Mouse (Mus musculus) spleen, adult 18-20 months (tissue): ENCODE results near the gene Bri3.

Source experiments
- DNase-seq, 2 experiments: peaks; one replicate each; pipeline ENCODE4 v3.0.0; 2022; ENCODE audit warnings: mixed read lengths in 2 of 2

Gene Bri3

DNA sequence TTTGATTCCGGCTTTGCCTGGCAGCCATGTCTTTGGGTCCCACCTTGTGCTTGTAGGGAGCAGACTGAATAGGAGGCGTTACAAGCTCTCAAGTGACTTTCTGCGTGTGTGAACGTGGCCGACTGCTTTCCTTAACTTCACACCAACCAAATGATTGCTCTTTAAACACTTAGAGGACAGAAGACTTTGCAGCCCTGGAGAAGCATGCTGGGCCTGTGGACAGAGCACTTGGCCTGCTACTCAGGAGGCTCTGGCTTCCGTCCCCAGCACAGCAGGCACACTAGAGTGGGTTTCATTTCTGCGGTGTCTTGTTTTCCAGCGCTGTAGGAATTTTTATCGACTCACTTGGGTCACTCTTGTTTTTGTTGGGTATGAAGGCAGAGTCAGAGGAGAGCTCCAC is 18.8 kb downstream of the Bri3 start:
- no peak for DNase-seq

DNA sequence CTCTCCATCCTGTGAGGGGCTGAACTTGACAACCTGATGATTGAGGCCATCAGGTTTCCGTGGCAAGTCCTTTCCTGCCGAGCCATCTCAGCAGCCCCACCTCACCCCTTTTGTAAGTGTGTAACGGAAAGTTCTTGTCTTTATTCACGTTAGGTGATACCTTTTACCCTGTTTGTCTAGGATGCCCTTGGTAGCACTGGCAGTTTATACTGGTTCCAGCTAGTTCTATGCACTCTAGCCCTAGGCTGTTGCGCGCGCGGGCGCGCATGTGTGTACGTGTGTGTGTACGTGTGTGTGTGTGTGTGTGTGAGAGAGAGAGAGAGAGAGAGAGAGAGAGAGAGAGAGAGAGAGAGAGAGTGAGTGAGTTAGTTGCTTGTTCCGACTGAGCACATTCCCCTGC is 19.3 kb downstream of the Bri3 start:
- no peak for DNase-seq

DNA sequence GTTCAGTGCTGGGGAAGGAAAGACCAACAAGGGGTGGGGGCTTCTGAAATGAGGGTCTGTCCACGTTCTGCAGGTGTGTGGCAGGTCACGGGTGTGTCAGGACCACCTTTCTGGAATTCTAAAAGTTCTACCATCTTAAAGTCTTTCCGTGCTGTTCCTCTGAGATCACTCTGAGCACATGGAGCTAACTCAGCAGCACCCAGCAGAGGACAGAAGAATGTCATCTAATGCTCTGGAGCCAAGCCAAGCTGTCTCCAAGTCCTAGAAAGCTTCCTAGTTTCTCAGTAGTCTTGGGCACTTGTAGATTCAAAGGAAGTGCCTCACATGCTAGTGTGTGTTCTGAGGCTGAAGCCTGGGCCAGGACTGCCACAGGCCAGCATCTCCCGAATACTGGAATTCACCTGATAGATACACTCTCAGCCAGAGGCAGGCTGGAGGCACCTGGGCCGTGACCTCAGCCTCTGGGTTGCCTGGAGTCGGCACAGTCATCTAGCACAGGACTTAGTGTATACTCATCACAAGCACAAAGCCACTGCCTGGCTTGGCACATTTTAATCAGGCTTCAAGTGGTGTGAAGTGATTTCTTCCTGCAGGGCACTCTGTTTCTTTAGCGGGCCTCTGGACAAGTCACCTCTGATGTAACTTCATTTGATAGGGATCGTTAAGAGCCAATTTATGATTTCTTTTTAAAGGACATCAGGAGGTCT is 23.5 kb downstream of the Bri3 start:
- peak in 1 of 2 experiments; percentile 45 for DNase-seq

DNA sequence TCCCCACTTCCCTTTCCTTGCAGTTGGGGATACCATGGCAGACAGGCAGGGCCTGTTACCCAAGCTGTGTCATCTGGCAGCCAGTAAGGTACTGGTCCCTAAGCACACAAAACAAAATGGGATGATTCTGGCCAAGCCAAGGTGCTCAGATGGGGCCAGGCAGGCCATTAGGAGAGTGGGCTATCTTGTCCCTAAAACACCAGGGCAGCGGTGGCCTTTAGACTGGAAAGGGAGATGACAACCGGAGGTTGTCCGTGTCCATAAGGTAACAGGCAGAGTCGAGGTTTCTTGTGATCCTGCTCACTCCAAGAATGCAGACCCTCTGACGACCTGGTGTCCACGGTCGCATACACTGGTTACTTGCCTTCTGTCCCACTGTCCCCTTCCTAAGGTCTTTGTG is 25.7 kb downstream of the Bri3 start:
- no peak for DNase-seq

DNA sequence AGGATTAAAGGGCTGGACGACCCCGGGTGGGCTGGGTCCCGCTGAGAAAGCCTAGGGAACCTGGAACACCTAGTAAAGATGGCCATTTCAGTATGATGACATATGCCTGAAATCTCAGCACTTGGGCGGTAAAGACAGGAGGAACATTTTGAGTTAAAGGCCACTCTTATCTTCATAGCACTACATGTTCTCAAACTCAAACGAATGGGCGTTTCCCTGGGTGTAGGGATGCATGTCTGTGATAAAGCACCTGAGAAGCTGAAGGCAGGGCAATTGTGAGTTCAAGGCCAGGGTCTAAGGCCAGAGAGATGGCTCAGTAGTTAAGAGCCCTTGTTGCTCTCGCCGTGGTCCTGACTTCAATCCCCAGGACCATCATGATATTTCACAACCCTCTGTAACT is 26.2 kb downstream of the Bri3 start:
- DNase-seq, result no peak

DNA sequence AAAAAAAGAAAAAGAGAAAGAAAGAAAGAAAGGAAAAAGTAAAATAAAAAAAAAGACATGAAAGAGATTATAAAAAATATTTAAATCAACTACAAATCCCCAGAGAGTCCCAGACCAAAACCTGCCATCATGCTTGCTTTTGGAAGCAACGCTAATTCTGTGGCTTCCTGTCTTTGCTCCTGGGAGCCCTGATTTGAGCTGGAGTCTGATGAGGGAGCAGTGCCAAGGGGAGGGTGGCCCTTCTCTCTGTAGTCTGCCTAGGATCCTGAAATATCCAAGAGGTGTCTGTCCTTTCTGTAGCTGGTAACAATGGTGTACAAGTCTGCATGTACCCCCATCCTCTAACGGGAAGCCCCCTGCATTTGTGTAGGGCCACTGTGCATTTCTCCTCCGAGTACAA is 26.9 kb downstream of the Bri3 start:
- DNase-seq, result no peak

DNA sequence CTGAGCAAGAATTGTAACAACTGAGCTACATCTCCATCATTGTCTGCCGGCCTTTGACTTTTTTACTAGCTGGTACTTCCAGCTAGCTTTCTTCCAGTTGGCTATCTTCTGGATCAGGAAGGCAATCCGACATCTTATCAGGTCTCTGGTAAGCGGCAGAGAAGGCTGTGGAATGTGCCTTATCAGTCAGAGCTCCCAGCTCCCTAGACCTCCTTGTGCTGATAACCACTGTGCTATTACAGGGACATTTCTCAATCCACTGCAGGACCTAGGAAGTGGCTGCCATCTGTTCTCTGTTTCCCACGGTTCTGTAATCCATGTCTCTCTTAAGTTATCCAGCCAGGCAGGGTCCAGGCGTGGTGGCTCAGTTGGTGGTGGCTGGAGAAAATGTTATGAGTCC is 27.5 kb downstream of the Bri3 start:
- no peak for DNase-seq

DNA sequence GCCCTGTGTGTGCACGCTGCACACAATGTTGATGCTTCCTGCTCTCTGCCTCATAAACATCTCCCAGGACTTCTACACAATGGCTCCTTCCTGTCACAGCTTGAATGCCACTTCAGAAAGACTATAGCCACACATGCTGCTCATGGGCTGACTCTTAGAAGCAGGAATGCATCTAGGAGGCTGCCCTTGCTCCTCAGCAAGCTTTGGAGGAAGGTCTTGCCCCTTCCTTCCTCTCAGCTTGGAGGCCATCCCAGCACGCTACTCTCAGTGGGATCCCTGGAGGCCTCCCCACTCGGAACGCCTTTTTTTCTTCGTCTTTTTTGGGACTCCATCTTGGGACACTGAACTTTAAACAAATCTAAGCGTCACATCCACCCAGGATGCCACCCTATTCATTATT is 30.7 kb downstream of the Bri3 start:
- no peak for DNase-seq

DNA sequence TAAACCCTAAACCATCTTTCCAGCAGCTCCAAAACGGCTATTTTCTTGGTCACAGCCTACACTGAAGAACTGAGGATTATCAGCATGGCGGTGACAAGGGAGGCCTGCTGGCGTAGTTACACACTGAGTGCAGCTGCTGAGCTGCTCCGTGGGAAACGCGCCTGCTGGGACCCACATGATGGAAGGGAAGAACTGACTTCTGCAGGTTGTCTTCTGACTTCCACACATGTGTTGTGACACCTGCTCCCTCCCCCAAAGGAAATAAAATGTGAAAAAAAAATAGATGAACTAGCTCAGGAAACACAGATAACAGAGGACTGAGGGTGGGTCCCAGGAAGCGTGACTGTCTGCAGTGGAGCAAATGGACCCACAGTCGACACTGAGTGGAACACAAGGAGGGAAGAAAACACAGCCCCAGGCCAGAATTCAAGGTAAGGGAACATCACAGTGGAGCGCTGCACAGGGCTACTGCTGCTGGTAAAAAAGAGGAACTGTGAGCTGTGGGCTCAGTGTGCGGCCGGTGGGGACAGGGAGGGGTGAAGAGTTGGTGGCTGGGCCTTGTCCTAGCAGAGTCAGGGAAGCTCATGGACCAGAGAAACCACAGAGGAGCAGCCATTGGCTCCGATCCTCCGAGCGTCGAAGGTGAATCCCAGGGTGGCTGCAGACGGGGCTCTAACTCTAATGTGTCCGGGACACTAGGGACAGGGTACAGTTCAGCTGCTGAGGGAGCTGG is 32.8 kb downstream of the Bri3 start:
- peak; percentile 52 to 58 for DNase-seq

DNA sequence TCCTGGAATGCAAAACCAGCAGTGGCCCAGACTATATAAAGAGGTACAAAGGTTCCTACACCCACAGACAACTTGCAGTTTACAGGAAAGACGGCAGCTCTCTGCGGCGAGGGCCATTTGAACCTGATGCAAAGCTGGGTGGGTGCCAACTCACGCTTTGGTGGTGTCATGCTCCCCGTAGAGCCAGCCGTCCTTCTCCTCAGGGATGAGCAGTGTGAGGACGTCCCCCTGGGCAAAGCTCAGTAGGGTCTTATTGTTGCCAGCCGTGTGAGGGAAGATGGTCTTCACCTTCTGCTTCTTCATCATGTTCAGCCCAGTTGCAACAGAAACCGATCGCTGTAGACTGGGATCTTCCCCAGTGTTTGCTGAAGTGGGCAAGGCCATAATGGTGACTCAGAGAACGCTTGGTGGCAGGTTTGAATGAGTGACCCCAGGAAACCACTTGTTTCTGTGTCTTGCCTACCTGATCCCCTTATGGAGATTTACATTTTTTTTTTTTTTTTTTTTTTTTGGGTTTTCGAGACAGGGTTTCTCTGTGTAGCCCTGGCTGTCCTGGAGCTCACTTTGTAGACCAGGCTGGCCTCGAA is 34.2 kb downstream of the Bri3 start:
- no peak for DNase-seq

DNA sequence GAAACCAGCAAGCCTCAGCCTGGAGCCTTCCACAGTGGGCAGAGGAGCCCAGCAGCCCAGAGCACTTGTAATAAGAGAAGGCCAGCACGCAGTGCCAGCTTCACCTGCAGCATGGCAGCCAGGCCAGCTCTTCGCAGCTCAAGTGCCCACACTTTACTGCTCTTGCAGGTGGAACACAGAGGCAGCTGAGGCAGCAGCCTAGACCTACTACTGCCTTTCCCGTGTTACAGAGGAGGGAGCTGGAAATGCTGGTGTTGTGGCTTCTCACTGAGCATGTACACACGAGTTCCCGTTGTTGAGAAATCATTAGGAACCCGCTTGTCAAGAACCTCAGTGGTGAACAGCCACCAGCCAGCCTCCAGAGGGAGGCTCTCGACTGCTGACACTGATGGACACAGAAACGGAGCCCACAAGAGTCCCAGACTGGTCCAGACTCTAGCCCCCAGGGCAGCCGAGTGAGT is 34.9 kb downstream of the Bri3 start:
- DNase-seq, result no peak

DNA sequence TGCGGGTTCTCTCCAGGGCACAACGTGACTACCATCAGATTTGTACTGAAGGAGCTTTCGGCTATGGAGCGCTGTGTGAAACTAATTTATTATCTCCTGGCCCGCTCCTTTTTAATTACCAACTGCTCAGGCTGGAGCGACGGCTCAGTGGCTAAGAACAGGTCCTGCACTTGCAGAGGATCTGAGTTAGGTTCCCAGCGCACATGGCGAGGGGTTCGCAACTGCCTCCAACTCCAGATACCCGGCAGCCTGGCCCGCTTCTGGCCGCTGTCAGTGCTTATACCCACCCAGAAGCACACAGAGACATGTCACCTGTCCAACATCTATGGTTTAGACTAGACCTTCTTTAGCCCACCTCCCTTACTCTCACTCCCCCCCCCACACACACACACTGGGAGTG is 35.7 kb downstream of the Bri3 start:
- no peak for DNase-seq

DNA sequence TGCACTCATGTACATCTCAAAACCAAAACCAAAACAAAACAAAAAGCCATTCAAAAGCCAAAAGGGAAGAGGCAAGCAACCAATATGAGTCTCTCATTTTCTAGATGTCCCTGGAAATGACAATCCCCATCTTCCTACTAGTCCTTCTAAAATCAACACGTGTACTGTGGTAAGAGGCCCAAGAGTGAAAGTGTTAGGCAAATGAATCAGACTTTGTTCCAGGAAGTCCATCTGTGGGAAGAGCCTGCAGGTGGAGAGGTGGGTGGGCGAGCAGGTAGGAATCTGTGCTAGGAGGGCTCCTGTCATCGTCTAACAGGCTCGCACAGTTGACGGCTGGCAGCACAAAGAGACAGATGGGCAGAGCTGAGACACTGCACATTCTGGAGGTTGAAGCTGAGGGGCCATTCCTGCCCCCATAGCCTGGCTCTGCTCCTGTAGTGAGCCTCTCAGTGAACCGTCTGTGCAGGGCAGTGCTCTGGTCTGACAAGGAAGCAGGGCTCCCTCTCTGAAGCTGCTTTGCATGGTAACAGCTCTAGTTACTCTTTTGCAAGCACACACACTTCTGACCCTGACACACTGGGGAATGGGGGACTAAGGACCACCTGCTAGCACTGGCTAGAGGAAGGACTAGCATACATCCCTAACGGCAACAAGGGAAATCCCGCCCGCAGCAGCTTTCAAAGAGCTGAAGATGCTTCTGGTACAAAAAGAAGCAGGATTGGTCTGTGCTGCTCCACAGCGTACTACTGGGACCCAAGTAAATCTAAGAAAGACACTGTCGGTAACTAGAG is 38.4 kb downstream of the Bri3 start:
- DNase-seq, result no peak

DNA sequence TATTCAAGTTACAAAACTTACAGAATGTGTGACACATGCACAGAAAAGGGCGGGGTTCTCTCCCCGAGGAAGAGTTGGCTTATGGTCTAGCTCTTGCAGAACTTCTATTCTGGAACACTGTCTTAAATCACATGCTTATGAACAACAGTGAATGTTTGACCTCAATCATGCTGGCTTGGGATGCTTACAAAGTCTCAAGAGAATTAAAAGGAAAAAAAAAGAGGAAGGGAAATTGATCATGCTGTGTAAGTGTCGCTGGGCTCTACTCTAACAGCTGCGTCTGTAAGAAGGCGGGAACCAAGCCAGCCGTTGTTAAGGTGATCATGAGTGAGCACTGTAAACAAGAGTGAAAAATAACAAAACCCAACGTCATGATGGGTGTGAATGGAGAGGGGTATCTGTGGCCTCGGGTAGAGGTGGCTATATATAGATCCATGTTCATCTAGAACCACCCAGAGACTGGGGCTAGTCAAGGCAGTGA is 39.4 kb downstream of the Bri3 start:
- no peak for DNase-seq

DNA sequence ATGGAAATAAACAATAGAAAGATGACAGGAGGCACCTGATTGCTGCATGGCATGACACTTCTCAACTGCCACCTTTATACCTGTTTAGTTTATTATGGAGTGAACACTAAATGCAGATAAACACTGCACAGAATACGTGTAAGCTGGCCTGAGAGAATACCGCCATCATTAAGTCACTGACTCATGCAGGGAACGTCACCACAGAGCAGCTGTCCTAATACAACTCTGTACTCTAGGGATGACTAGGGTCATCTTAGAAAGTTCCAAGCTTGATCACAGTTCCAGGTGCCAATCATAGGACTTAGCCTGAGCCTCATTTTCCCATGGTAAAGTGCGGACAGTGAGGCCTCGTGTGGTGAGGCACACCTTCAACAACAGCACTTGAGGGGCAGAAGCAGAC is 40.4 kb downstream of the Bri3 start:
- DNase-seq, result no peak

DNA sequence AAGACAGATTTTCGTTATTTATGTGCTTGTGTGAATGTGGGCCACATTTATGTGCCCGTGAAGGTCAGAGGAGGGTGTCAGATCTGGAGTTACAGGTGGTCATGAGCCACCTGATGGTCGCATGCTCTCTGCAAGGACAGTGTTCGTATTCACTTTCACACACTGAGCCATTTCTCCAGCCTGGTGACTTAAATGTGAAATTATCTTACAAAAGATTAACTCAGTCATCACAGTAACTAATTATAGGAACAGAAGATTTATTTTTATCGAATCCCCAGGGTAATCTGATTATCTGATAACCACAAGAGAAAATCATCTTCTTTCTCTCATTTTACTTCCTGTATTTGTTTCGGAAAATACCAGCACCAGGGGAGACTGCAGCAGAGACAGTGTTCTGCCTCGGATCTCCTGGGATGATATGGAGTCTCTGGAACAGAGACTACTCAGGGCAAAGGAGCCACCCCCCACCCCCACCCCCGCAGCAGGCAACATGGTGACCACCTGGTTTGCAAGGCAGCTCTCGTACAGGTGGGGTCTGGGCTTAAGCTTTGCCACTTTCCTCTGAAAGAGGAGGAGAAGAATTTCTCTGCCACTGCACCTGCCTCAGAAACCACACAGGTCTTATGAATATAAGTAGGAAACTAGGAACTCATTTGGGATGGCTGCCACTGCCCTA is 42.5 kb downstream of the Bri3 start:
- DNase-seq, result no peak

DNA sequence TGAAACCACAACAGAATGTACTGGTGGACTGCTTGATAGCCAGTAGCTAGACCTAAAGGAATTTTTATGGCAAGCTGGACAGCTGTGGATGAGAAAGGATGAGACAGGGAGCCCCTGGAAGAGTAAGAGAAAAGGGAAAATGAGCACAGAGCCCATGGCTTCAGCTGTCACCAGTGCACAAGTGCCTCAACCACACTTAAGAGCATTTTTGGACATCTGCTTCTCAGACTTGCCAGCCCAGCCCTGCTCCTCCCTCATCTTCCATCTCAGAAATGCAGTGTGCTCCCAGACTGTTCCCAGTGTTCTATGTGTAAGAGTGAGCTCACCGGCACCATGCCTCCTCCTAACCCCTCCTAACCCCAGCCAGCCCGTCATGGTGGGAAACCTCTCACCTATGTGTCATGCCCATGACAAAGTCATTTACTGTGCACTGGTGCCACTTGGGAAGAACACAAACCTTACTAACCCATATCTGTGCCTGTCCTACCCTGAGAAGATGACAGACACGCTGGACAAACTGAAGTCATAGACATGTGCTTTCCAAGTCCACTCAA is 43.1 kb downstream of the Bri3 start:
- no peak for DNase-seq

DNA sequence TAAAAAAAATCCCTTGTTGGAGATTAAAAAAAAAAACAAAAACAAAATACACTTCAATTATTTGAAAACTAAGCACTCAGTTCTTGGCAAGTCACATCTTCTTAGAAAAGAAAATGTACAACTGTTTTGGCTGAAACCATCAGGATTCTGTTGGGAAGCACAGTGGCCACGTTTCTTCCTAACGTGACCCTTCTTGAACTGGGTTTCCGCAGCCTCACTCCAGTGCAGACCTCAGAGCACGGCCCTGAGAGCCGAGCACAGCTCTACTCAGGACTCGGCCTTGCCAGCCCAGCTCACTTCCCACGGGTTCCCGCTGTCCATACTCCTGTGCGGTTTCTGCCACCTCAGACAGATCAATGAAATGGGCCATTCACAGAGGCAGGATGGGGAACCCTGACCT is 44.2 kb downstream of the Bri3 start:
- no peak for DNase-seq

DNA sequence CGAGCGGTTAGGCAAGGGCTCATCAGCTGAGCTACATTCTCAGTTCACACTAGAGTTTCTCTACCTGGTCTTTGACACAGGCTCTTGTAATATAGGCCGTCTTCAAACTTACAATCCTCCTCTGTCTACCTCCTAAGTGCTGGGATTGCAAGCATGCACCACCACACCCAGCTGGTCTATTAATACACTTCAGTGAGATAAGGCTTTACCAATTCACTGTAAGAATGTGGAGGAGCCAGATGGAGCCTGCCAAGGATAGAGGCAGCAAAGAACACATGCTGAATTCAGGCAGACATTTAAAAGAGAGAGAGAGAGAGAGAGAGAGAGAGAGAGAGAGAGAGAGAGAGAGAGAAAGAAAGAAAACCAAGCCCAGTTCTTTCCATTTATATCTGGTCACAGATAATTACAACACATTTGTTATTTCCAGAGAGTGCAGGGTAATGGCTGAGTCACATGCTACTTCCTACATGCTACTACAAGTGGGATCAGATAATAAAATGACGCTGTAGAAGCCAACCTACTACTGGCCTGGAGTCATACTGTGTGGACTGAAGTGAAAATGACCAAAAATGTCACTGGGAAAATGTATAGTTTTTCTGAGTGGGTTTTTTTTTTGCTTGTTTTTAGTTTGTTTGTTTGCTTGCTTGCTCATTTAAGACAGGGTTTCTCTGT is 45.7 kb downstream of the Bri3 start:
- no peak for DNase-seq

DNA sequence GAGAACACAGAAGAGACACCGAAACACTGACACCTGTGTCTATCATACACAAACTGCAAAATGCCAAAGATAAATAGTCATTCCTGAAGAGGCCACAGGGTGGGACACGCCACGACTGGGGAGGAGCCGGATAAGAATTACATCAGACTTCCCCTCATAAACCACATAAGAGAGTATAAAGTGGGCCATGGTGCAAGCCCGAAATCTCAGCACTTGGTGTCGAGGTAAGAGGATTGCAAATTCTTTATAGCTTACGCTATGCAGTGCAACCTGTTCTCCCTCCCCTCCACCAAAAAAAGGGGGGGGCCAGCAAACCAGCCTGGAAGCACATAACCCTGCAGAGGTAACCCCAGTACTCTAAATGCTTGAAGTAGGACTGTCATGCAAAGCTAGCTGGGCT is 50.7 kb downstream of the Bri3 start:
- no peak for DNase-seq

DNA sequence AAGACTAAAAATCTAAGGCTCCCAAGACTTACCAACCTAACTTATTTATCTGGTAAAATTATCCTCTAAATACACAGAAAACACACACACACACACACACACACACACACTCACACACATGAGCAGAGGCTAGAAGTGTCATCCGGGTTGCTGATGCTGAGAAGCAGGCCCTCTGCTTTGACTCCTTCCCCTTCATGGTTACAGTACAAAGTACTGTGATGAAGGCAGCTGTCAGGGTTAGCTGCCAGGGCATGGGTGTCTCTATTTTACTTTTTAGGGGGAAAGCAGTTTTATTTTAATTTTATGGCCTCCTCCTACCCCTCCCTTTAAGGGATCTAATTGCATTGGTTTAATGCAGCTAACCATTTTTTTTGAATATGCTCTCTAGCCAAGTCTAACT is 51.1 kb downstream of the Bri3 start:
- no peak for DNase-seq

DNA sequence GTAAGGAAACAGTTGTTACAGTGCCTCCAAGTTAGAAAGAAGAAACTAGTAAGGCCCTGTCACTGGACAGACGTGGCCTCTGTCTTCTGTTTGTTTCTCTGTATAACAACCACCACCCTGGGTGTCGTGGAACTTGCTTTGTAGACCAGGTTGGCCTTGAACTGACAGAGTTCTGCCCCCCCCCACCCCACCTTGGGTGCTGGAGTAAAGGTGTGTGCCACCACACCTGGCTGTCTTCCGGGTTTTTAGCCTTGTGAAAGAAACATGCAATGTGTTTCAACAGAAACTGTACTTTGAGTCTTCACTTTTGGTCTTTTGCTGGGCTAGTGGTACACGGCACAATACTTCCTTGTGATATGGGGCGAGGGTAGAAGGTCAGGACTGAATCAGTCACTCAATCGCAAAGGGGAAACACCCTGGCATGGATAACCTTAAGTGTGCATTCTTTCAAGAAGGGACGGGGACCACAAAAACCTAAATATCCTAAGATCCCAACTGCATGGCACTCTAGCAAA is 51.9 kb downstream of the Bri3 start:
- DNase-seq, result no peak
